Mouse (Mus musculus) heart, adult 8-10 months (tissue): Measurements from ENCODE around the gene Adrm1. TPM values are rescaled to one million over a fixed set of nuclear protein-coding genes. Genes with fewer than 3 reads are reported as not detected.
"Not testable (repeated sequence)": the region's sequence is repeated elsewhere in the genome, so short reads cannot be mapped to it uniquely, and the experiment has no call there.

ENCODE experiments used
- DNase-seq: peaks from one replicate; pipeline ENCODE4 v3.0.0; 2022; ENCODE audit warnings: low spot score
- total RNA-seq, 4 experiments: library from RNA; stranded (reverse); gene quantifications; 2 replicates each; pipeline ENCODE4 v1.2.4; 2022

Gene Adrm1
- total RNA-seq, result 10 to 100 TPM; 80.8 to 93.9 (median 90.0) TPM

DNA sequence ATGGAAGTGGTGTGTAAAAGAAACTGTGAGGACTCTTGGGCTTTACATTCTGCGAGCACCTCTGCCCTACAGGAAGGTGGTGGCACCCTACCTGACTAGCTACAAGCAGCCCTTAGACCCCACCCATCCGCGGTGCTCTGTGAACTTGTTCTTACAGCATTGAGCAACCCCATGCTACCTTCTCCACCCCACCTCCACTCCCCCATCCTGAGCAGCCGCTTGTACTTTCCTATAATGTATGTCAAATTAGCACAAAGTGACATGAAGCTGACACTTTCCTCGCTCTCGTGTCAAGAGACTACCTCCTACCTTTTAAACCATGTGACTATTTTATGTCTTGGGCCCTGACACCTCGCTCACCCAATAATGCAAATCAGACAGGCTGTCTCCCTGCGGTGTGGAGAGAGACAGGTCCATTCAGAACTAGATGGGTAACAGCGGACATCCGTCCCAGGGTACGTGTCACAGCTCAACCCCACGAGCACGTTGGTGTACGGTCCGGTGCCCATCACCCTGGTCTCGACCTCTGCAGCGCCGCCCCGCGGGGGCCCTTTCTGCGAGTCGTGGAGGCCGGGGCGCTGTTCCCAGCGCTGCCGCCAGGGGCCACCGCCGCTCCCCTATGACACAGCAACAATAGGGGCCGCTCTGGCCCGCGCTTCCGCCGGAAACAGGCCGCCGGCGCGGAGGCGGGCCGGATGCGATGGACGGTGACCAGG lies at the start of gene Adrm1:
TSS of gene Adrm1 (plus strand) at position 680 of the 716 bp plus-strand sequence.
- peak; percentile 95 for DNase-seq

DNA sequence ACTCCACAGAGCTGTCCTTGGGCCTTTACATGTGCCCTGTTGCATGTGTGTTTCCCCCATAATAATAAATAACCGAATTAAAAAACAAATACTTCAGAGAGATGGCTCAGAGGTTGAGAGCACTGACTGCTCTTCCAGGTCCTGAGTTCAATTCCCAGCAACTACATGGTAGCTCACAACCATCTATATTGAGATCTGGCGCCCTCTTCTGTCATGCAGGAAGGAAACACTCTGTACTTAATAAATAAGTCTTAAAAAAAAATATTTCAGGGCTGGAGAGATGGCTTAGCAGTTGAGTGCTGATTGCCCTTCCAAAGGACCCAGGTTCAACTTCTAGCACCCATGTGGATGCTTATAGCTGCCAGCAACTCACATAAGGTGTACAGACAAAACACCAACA lies 47.1 kb upstream of the Adrm1 start:
- DNase-seq, result no peak

DNA sequence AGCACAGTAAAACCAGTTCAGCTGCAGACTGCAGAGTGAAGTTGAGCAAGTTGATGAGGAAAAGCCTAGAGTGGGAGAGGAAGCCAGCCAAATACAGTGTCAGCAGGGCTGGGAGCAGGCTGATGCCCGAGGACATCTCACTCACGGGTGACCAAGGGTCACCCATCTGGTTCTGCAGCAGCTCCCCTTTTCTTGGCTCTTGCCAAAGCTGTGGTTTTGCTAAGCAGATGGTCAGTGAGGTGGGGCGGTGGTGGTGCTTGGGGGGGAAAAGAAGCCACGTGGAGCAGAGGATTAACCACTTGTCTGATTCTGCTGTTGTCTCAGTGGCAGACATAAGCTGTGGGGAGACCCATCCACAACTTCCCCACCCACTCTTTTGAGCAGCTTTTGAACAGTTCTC lies 45.1 kb upstream of the Adrm1 start:
- DNase-seq, result peak; percentile 44

DNA sequence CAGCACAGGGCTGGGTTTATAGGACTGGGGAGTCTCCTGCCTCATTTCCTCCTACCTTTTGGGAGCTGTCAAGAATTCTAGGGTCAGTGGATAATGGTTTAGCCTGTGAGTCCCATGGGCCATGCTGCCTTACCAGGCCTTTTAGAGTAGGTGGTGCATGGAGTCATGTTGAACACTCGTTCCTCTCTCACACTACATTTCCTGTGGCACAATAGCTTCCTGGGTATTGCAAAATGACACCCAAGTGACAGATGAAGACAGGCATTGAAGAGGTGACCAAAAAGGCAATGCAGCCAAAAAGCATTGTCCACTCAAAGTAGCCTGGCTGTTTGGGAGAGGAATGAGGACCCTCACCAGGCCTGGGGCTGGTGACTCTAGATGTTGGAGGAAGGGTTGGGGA lies 43.6 kb upstream of the Adrm1 start:
- DNase-seq, result no peak

DNA sequence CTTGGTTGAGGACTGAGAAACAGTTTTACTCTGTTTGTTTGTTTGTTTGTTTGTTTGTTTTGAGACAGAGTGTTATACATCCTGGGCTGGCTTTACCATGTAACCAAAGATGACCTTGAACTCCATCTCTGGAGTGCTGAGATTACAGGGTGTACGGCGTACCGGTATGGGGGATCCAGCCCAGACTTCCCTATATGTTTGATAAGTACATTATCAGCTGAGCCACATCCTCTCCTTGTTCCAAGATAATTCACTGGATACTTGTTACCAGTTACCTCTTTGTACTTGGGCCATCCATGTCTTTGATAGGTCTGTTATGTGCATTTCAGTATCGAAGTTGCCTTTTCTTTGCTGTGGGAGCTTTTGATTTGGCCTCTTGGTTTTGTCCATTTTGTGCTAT lies 38.1 kb upstream of the Adrm1 start:
- DNase-seq, result no peak

DNA sequence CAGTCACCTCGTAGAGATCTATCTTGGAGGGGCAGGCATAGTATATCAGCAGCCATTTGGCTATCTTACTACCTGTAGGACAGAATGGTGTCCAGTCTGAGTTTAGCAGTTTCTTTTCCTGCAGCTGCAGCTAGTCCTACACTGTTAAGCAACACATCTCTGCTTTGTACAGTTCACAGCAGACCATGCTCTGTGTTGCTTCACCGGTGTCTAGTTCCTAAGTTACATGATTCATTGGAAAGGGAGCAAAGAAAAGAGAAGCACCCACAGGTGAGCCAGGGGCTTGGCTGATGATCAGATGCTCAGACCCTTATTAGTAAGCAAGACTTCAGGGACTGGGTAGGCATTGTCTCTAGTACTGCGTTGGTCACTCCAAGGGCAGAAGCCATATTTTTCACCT lies 37.4 kb upstream of the Adrm1 start:
- no peak for DNase-seq

DNA sequence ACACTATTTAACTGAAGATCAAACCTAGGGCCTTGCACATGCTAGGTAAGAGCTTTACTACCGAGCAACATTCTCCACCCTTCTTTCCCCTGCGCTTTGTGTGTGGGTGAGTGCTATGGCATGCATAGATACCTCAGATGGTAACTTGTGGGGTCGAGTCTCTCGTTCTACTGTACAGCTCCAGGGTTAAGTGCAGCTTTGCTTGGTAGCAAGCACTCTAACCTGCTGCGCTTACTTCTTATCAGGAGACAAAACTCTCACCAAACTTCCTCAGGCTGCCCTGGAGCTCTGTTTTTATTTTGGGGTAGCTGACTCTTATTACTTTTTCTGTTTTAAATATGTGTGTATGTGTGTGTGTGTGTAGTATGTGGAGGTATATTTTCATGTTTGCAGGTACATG lies 35.9 kb upstream of the Adrm1 start:
- DNase-seq, result no peak

DNA sequence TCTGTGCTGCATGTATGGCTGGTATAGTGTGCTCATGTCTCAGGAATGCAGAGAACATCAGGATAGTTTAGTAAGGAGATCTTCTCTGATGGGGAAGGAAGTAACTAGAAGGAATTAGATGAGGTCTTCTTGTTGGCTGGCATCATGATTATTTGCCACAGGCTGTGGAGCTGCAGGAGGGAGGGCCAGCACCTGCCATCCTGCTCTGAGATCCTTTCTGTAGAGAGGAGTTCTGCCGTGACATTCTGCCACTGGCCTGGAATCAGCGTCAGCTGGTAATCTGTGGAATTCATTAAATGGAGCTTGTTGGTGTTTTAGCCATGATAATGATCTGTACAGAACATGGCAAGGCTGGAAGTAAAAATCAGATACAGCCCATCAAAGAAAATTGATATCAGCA lies 25.2 kb upstream of the Adrm1 start:
- no peak for DNase-seq

DNA sequence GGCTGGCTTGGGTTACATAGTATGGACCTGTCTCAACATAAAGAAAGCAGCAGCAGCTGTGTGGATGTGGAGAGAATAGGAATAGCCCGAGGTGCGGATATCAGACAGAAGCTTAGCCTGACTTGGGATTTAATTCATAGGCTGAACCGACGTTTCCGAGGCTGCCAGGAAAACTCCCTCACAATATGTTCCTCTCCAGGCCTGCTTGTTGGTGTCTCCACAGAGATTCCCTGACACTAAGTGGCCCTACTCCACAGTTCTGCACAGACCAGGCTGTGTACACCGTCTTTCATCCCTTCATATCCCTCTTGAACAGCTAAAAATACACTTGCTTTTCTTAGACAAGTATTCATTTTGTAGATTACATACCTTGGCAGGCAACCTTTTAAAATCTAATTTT lies 23.9 kb upstream of the Adrm1 start:
- no peak for DNase-seq

DNA sequence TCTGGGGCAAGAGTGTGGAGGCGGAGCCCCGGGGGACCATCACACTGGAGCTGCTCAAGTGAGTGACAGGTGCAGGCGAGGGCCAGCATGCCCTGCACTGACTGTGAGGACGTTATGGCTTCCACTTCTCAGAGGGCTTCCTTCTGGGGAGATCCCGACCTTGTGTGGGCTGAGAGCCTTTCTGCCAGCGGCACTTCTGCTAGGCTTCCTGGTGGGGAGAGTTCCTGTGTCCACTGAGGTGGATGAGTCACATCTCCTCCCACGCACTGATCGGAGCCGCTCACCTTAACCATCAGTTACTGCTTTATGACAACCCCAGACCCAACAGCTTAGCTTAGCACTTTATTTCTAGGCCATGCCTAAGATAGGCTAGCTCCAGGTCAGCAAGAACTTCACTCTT lies 22.7 kb upstream of the Adrm1 start:
- no peak for DNase-seq

DNA sequence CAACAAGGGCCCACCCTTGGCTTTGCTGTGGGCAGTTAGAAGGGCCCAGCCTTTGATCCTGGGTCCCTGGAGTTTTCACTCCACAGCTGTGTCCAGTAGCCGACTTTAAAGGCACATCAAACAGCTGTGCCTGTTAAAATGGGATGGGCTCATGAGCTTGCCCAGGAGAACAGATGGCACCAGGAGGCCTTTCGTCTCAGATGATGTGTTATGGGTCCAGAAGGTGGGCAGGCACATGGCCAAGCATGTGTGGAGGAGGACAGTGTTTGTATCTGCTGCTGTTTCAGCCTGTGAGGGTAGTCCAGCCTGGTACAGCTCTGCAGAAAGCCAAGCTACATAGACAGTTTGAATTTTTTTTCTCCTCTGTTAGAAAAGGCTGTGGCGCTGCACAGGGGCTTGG lies 16.5 kb upstream of the Adrm1 start:
- no peak for DNase-seq

DNA sequence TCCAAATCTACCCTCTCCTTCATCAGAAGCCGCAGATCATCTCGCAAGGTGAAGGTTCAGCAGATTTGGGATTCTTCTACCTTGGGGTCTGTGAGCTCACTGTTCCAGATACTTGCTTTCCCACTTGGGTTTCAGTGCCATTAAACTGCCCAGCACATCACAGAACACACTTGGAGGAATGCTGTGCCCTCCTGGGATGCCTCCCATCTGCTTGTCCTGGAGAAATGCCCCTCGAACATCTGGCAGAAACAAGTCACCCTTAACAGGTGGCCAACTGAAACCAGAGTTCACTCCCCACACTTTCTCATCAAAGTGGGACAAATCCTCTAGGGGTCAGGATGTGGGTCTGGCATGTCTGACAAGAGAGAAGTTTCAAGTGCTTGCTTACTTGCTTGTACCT lies 12.7 kb upstream of the Adrm1 start:
- no peak for DNase-seq

DNA sequence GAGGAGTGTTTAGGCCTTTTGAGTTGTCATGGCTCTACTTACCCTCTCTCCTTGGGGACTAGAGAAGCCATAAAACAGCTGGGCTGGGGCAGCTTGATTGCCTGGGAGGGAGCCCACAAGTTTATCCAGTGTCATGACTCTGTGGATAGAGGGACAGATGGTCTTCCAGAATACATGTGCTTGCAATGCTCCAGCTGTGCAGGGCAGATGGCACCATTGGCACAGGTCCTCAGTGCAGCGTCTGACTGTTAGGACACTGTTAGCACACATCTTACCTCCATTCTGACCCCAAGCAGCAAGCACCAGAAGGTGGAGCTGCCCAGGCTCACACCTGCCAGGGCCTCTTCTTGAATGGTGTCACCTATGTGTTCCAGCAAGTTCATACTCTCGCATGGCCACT lies 5.4 kb upstream of the Adrm1 start:
- DNase-seq, result no peak

DNA sequence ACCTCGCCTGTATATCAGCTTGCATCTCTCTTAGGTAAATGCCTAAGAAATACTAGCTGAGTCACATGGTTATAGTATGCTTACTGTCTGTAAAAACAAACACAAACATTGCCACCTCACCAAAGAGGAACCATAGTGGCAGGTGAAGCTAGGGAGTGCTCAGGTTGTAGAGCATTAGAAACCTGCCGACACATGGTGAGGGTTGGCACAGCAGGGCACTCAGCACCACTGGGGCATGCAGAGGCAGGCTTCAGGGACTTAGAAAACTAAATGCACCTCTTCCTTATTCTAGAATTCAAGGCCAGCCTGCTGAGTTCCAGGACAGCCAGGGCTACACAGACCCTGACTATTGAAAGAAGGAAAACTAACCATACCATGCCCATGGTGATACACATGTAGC lies 4.4 kb upstream of the Adrm1 start:
- no peak for DNase-seq

DNA sequence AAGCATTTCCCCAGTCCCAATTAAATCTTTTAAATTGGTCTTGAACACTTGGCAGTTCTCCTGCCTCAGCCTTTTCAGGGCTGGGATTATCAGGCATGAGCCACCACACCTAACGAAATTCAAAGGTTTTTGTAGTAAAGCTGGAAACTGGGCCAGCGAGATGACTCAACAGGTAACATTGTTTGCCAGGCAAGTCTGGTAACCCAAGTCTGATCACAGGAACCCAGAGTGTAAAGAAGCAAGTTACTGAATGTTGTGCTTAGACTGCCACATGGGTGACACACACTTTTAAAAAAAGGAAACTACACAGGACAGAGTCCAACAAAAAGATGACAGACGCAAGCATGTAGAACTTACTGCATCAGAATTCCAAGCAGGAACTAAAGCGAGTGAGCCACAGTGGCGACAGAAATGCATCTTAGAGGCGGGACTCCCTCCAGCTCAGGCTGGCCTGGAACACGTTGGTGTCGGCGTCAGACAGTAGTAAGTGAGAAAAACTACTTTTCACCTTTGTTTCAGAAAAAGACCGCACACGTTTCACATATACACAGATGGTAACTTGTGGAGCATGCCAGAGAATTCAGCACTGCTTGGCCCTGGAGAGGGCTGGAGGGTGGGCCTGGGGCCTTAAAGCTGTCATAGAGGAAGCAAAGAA lies 1.0 kb upstream of the Adrm1 start:
- no peak for DNase-seq

DNA sequence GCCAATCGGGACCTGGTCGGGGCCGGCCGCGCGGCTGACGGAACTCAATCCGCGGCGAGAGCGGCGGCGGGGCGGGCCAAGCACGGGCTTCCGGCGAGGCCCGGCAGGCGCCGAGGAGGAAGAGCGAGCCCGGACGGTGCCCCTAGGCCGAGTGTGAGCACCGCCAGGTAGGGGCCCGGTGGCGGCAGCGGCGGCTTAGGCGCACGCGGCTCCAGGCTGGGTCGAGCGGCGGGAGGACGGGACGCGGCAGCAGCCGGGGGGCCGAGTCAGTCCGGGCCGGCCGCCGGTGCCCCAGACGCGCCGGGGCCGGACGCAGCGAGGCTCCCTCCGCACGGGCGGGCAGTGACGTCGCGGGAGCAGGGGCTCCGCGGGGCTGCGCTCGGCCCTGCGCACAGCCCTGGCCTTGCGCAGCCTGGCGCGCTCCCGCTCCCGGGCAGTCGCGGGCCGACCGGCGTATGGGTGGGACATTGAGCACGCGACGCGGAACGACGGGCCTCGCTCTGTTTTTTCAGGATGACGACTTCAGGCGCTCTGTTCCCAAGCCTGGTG lies 311 bp downstream of the Adrm1 start:
- DNase-seq, result no peak

DNA sequence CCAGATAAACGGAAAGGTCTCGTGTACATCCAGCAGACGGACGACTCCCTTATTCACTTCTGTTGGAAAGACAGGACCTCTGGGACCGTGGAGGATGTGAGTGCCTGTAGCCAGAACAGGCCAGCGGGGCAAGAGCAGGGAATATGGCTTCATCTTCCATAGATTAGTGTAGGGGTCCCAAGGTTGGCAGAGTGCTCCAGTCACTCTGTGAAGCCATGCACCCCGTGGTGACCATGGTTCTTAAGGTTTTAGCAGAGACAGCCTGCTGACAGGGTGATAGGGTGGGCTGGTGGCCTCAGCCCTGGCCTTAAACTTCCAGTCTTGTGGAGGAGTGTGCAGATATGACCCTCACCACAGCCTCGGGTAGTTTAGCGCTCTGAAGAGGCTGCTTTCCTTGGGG lies 867 bp downstream of the Adrm1 start:
- DNase-seq, result no peak

DNA sequence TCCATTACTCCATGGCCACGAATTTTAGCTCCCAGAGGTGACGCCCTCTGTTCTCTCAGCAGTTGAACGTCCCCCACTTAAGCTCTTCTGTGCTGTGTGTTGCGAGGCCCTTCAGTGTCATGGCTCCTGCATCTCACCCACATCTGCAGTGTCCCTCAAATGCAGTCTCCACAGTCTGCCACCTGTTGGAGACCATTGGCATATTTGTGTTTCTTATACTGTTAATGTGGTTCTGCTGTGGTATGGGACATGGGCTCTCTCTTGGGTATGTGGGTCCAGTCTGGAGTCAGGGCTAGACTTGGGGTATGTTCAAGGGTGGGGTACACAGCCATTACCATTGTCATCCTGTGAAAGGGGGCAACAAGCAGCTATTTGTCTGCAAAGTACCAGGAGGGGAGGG lies 1.9 kb downstream of the Adrm1 start:
- DNase-seq, result no peak

DNA sequence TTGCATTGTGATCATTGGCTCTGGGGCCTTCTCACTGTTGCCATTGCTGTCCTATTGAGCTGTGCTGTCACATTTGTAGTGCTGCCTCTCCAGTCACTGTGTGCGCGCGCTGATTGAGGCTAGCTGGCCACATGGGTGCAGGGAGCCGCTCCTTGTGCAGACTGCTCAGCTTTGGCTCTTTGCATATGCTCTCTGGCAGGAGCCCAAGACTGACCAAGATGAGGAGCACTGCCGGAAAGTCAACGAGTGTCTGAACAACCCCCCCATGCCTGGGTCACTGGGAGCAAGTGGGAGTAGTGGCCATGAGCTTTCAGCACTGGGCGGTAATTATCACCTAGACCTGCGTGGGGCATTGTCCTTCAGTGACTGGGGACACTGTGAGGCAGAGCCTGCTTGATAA lies 2.4 kb downstream of the Adrm1 start:
- DNase-seq, result not testable (repeated sequence)

DNA sequence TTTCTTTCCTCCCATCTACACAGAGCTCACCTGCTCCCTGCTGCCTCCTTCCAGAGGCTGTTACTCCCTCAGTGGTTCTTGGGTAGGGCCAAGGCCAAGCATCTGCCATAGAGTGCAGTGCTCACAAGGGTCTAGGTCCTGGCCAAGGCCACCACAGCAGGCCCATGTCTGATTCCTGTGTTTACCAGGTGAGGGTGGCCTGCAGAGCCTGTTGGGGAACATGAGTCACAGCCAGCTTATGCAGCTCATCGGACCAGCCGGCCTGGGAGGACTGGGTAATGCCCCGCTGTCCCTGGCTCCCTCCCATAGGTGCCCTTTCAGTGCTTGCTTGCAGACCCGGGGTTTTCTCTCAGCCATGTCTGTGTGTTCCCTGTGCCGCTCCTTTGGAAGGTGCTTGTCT lies 2.8 kb downstream of the Adrm1 start:
- no peak for DNase-seq

DNA sequence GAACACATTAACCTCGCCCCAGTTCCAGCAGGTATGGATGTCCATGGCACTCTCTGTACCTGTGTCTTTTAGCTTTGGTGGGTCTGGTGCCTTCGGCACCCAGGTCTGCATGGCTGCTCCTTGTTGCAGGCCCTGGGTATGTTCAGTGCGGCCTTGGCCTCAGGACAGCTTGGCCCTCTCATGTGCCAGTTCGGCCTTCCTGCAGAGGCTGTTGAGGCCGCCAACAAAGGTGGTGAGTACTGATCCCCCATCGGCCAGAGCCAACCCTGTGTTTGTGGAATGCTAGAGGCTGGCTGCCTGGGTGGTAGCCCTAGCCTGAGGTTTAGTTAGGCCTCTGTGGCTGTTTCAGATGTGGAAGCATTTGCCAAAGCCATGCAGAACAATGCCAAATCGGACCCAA lies 4.4 kb downstream of the Adrm1 start:
- DNase-seq, result no peak

DNA sequence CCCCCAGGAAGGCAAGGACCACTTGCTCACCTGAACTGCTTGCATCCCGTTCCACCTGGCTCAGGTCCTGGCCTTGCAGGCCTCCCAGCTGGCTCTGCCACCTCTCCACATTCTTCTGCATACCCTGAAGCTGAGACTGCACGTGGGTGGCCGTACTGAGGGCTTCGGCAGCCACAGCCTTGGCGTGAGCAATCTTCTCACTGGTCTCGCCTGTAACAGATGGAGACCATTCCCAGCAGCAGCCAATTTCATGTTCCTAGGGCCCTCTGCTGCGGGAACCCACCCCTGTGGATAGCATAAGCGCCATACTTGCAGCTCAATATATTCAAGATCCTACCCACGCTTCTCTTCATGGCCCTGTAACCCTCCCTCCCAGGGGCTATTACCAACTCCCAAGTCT lies 10.3 kb downstream of the Adrm1 start:
- DNase-seq, result no peak

DNA sequence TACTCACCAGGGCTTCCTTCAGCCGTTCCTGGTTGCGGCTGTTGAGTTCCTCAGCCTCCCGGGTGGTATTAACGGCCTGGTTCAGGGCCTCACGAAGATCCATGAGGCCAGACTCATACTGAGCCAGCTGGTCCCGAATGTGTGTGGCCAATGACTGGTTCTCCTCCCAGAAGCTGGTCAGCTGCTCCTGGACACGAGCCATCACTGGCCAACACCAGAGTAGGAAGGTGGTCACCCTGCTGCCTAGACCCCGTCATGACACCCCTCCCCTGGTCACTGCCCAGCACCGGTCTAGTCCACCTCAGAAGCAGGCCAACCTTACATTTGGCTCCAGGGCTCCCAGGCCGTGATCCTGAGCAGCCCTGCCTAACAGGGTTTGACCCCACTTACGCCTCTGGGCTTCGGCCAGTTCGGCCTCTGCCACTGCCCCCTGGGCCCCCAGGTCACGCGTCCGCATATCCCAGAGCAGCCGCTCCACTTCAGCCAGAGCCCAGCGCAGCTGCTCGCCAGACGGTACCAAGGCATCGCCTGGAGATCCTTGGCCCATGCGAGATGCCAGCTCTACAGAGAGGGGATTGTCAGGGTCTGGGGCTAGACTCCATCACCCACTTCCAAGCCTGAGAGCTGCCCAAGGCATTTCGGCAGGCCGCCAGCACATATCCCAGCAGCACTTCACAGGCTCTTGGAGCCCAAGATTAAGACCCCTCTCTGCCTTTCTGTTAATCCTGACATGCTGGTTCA lies 12.9 kb downstream of the Adrm1 start:
- DNase-seq, result no peak
